Mouse (Mus musculus): ENCODE data around the gene Amotl1. TPM values are rescaled to one million over a fixed set of nuclear protein-coding genes. Genes with fewer than 3 reads are reported as not detected.

Gene Amotl1
- polyA plus RNA-seq, 1 experiment, result 47.1 TPM

GRCm38 (mm10) chr9:14534833-14535456 is 109.9 kb downstream of the Amotl1 start:
- Histone ChIP-seq H3K4me1 (ENCODE audit: control insufficient read depth, insufficient read depth, low read length) (no peaks in the 10 kb centered on the region), H3K4me3 (replicated peaks; ENCODE audit: extremely low read depth, low read depth, low read length) (no peak overlapping the region)
- DNase-seq, result no peak
- TF ChIP-seq CTCF (IDR thresholded peaks at IDR 0.05; ENCODE audit: insufficient read depth, low read length), result no peak
- no peak for TF ChIP-seq POLR2A (IDR thresholded peaks at IDR 0.05; ENCODE audit: borderline replicate concordance, extremely low read depth, low read depth, low read length)
- 79% methylated on average over 9 of the region's 9 CpGs for WGBS

DNA sequence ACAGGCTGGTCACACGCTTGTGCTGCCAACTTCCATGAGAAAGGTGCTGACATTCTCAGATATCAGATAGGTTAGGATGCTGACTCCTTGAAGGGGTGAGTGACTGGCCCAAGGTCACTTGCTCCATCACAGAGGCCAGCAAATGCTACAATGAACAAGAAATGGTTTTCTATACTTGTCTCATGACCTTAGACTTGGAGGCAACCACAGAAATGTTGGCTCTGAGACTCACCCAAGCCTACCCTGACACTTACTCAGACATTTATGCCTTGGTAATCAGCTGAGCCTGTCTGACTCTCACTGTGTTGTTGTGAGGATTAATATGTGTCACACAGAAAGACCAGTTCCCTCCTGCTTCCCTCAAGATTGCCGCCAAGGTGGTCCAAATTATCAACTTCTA is 111.2 kb downstream of the Amotl1 start:
- Histone ChIP-seq H3K4me1 (ENCODE audit: control insufficient read depth, insufficient read depth, low read length) (no peaks in the 10 kb centered on the region), H3K4me3 (replicated peaks; ENCODE audit: extremely low read depth, low read depth, low read length) (no peak overlapping the region)
- no peak for DNase-seq
- TF ChIP-seq POLR2A (IDR thresholded peaks at IDR 0.05; ENCODE audit: borderline replicate concordance, extremely low read depth, low read depth, low read length) (no peak), CTCF (IDR thresholded peaks at IDR 0.05; ENCODE audit: insufficient read depth, low read length) (no peak)
- 90% methylated on average over 2 of the region's 2 CpGs for WGBS

DNA sequence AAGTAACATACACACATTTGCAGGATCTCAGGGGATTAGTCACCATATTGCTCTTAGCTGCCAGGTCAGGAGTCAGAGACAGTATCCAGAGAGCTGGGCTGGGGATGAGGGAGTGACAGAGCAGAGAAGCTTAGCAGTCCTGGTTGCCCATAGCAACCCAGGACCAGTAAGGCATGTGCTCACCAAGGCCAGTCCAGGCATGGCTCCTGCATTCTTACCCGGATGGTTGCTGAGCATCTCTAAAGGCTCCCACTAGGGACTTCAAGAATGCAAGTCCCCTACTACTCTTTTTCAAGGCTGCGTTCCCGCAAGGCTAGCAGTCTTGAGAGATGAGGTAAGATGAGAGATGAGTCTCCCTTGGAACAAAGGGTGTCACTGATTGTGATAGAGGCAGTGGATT is 112.6 kb downstream of the Amotl1 start:
- no peak for DNase-seq
- WGBS, result 62% methylated on average over 3 of the region's 3 CpGs
- Histone ChIP-seq H3K4me1 (ENCODE audit: control insufficient read depth, insufficient read depth, low read length) (no peaks in the 10 kb centered on the region), H3K4me3 (replicated peaks; ENCODE audit: extremely low read depth, low read depth, low read length) (no peak overlapping the region)
- no peak for TF ChIP-seq CTCF (IDR thresholded peaks at IDR 0.05; ENCODE audit: insufficient read depth, low read length)

DNA sequence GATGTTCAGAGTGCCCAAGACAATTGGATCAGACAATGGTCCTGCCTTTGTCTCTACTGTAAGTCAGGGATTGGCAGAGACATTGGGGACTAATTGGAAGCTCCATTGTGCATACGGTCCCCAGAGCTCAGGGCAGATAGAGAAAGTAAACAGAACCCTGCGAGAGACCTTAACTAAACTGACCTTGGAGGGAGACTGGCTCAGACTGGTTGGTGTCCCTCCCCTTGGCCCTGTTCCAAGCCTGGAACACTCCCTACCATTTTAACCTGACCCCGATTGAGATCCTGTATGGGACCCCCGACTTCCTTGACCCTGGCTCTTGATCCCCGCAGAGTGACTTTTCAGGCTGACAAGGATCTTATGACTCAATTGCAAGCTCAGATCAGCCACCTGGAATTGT is 114.9 kb downstream of the Amotl1 start:
- Histone ChIP-seq H3K4me1 (ENCODE audit: control insufficient read depth, insufficient read depth, low read length) (no peaks in the 10 kb centered on the region), H3K4me3 (replicated peaks; ENCODE audit: extremely low read depth, low read depth, low read length) (no peak overlapping the region)
- WGBS, result 45% methylated on average over 5 of the region's 5 CpGs
- no peak for DNase-seq
- TF ChIP-seq CTCF (IDR thresholded peaks at IDR 0.05; ENCODE audit: insufficient read depth, low read length) (no peak), POLR2A (IDR thresholded peaks at IDR 0.05; ENCODE audit: borderline replicate concordance, extremely low read depth, low read depth, low read length) (no peak)

DNA sequence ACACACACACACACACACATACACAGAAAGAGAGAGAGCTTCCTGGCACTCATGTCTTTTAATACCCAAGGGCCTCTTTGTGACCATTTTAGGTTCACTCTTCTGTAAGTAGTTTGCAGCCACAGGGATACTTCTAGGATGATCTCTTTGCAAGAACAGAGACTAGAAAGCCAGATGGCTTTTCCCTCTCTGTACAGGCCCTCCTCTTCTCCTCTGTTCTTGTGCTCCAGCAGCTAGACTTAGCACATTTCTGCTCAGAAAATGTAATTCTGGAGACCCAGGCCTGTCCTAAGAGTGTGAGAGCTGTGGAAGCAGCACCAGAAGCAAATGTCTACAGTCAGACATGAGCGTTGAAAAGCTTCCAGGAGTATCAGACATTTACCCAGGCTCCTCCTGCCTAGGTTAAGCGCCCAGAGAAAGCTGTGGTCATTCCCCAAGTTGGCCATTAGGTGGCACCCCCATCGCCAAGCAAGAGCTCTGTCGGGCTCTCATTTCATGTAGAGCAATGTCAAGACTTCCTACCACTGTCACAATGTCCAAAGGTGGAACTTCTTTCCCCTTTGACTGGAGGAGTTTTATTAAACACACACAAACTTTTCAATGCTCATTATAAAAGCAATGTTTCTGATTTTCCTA is 121.3 kb downstream of the Amotl1 start:
- no peak overlapping the region for H3K4me3 ChIP-seq (replicated peaks; ENCODE audit: extremely low read depth, low read depth, low read length)
- peak; percentile 75 for DNase-seq
- H3K4me1 ChIP-seq (ENCODE audit: control insufficient read depth, insufficient read depth, low read length), result peaks cover 4% of the 10 kb centered on the region
- TF ChIP-seq POLR2A (IDR thresholded peaks at IDR 0.05; ENCODE audit: borderline replicate concordance, extremely low read depth, low read depth, low read length) (no peak), CTCF (IDR thresholded peaks at IDR 0.05; ENCODE audit: insufficient read depth, low read length) (peak; percentile 87)
- WGBS, result 2% methylated on average over 4 of the region's 4 CpGs

DNA sequence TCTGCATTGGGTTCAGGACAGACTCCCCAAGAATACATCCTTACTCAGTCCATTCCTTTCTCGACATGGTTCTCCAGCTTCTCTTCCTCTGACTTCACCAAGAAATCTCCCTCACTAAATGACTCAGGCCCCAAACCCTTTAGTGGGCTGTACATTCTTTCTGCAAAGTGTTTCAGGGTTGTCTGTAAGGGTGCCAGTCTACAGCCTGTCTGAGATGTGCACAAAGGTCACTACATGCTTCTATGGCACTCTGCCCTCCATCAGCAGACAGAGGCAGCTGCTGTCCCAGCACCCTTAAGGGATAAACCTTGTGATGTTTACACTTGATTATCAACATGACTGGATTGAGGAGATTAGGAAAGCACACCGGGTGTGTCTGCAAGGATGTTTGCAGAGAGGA is 123.2 kb downstream of the Amotl1 start:
- Histone ChIP-seq H3K4me3 (replicated peaks; ENCODE audit: extremely low read depth, low read depth, low read length) (no peak overlapping the region), H3K4me1 (ENCODE audit: control insufficient read depth, insufficient read depth, low read length) (peaks cover 4% of the 10 kb centered on the region)
- TF ChIP-seq CTCF (IDR thresholded peaks at IDR 0.05; ENCODE audit: insufficient read depth, low read length), result no peak
- no peak for TF ChIP-seq POLR2A (IDR thresholded peaks at IDR 0.05; ENCODE audit: borderline replicate concordance, extremely low read depth, low read depth, low read length)
- DNase-seq, result no peak
- WGBS, result 40% methylated on average over 2 of the region's 2 CpGs

GRCm38 (mm10) chr9:14520971-14521670 is 123.7 kb downstream of the Amotl1 start:
- TF ChIP-seq CTCF (IDR thresholded peaks at IDR 0.05; ENCODE audit: insufficient read depth, low read length) (no peak), POLR2A (IDR thresholded peaks at IDR 0.05; ENCODE audit: borderline replicate concordance, extremely low read depth, low read depth, low read length) (no peak)
- 26% methylated on average over 3 of the region's 3 CpGs for WGBS
- DNase-seq, result no peak
- H3K4me1 ChIP-seq (ENCODE audit: control insufficient read depth, insufficient read depth, low read length), result peaks cover 4% of the 10 kb centered on the region
- H3K4me3 ChIP-seq (replicated peaks; ENCODE audit: extremely low read depth, low read depth, low read length), result no peak overlapping the region

DNA sequence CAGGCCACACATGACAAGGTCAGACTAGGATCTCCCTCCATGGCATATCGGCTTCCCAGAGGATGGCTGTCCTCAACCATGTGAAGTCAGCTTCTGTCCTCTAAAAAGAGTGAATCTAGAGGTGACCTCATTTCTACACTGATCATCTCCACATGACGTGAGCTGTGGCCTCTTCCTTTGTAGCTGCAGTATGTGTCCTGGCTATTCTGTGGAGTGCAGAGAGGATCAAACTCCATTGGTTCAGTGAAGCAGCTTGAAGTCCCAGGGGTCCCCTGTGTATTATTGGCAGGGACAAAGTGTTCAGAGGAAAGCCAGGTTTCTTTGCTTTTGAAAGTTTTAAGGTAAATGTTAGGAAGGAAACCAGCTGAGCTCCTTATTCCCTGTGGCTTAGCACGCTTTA is 126.8 kb downstream of the Amotl1 start:
- Histone ChIP-seq H3K4me1 (ENCODE audit: control insufficient read depth, insufficient read depth, low read length) (peaks cover 4% of the 10 kb centered on the region), H3K4me3 (replicated peaks; ENCODE audit: extremely low read depth, low read depth, low read length) (no peak overlapping the region)
- 84% methylated on average over 3 of the region's 3 CpGs for WGBS
- no peak for DNase-seq
- TF ChIP-seq POLR2A (IDR thresholded peaks at IDR 0.05; ENCODE audit: borderline replicate concordance, extremely low read depth, low read depth, low read length), result no peak
- no peak for TF ChIP-seq CTCF (IDR thresholded peaks at IDR 0.05; ENCODE audit: insufficient read depth, low read length)

DNA sequence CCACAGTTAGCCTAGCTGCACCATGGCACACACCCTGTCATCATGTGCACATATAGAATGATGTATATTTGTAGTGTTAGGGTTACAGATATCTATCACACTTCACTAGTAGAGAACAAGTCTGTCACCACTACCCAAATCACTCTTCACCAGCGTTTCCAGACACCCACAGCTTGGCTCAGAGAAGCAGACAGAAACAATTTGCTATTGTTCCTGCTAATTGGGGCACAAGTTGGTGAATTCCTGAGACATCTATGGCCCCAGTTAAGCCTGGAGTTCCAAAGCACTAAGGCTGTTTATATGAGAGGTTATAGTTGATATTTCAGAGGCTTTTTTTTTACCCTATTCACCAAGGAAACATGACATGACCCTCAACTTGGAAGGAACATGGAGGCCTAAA is 127.6 kb downstream of the Amotl1 start:
- Histone ChIP-seq H3K4me1 (ENCODE audit: control insufficient read depth, insufficient read depth, low read length) (peaks cover 4% of the 10 kb centered on the region), H3K4me3 (replicated peaks; ENCODE audit: extremely low read depth, low read depth, low read length) (no peak overlapping the region)
- 60% methylated on average over 1 of the region's 1 CpGs for WGBS
- DNase-seq, result no peak
- TF ChIP-seq CTCF (IDR thresholded peaks at IDR 0.05; ENCODE audit: insufficient read depth, low read length), result no peak
- TF ChIP-seq POLR2A (IDR thresholded peaks at IDR 0.05; ENCODE audit: borderline replicate concordance, extremely low read depth, low read depth, low read length), result no peak
